Mouse (Mus musculus) kidney, embryonic 16.5 days (tissue): Measurements from ENCODE around the gene Tor1a. TPM values are rescaled to one million over a fixed set of nuclear protein-coding genes. Genes with fewer than 3 reads are reported as not detected.

ENCODE experiments used
- ATAC-seq: fragments of 200-750 bp; cut with Nextera tagmentation; 2 replicates; pipeline ENCODE4 v1.8.0; 2017; ENCODE audit warnings: moderate TSS enrichment; ENCODE audit not compliant: low FRiP score, low TSS enrichment
- H3K27ac ChIP-seq: fragments of 300-500 bp; sonication (generic); 2 replicates; pipeline ENCODE4 v1.5.1; 2014; ENCODE audit warnings: low read length
- H3K27me3 ChIP-seq: fragments of 300-500 bp; sonication (generic); 2 replicates; pipeline ENCODE4 v1.6.1; 2014; ENCODE audit warnings: low read length, control low read depth, mixed read lengths; ENCODE audit not compliant: insufficient read depth
- H3K36me3 ChIP-seq: fragments of 300-500 bp; sonication (generic); 2 replicates; pipeline ENCODE4 v1.6.1; 2014; ENCODE audit warnings: low read length, control low read depth, mixed read lengths; ENCODE audit not compliant: insufficient read depth
- H3K4me1 ChIP-seq: fragments of 300-500 bp; sonication (generic); 2 replicates; pipeline ENCODE4 v1.6.1; 2014; ENCODE audit warnings: low read length, control low read depth, mixed read lengths; ENCODE audit not compliant: insufficient read depth
- H3K4me2 ChIP-seq: fragments of 300-500 bp; sonication (generic); replicated peaks from 2 replicates; pipeline ENCODE4 v1.6.1; 2014; ENCODE audit warnings: low read depth, low read length
- H3K4me3 ChIP-seq: fragments of 300-500 bp; sonication (generic); 2 replicates; pipeline ENCODE4 v1.5.1; 2014; ENCODE audit warnings: mild to moderate bottlenecking, low read length
- H3K9ac ChIP-seq: fragments of 300-500 bp; sonication (generic); replicated peaks from 2 replicates; pipeline ENCODE4 v1.6.1; 2014; ENCODE audit warnings: low read length
- H3K9me3 ChIP-seq: fragments of 300-500 bp; sonication (generic); 2 replicates; pipeline ENCODE4 v1.6.1; 2016; ENCODE audit warnings: low read length, control low read depth
- WGBS: fragments of 180-500 bp; shearing (Covaris S2); extraction: QIAGEN DNeasy Blood & Tissue Kit; methylation state at CpG from one replicate; pipeline ENCODE4 v1.1.7; 2014; 5-methylcytosine and 5-hydroxymethylcytosine counted together
- polyA plus RNA-seq: library from polyadenylated mRNA; unstranded; fragments of >200 nt; fragmentation: Nextera tagmentation; extraction: Ambion mirVana; gene quantifications from 2 replicates; pipeline ENCODE4 v1.2.1, GENCODE M21; 2015

The Tor1a gene
- polyA plus RNA-seq, 1 experiment from 2014 or later: 83.9 TPM

DNA sequence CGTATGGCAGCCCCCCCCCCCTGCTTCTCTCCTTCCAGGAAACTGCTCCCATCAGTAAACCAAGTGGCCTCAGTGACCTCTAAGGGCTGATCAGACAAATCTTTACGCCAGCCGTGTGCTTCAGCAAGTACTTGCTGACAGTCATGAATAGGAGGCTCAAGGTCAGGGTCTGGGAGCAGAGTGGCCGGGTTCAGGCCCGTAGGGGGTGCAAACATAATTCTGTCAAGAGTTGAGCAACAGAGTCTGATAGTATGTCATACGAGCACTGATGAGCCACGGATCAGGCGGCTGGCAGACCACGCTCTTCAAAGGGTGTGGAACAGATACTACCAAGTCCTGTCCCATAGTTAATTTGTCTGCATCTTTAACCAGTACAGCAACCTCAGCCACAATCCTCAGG is 22.5 kb upstream of the Tor1a start:
- H3K4me2 ChIP-seq: no peak overlapping the region
- no peak overlapping the region for H3K27ac ChIP-seq
- H3K36me3 ChIP-seq: no peaks in the 10 kb centered on the region
- peaks cover 10% of the 10 kb centered on the region for H3K4me1 ChIP-seq
- no peak overlapping the region for H3K9ac ChIP-seq
- H3K9me3 ChIP-seq: no peaks in the 10 kb centered on the region
- ATAC-seq: no peak
- no peaks in the 10 kb centered on the region for H3K27me3 ChIP-seq
- no peak overlapping the region for H3K4me3 ChIP-seq
- WGBS: 65% methylated on average over 9 of the region's 9 CpGs

DNA sequence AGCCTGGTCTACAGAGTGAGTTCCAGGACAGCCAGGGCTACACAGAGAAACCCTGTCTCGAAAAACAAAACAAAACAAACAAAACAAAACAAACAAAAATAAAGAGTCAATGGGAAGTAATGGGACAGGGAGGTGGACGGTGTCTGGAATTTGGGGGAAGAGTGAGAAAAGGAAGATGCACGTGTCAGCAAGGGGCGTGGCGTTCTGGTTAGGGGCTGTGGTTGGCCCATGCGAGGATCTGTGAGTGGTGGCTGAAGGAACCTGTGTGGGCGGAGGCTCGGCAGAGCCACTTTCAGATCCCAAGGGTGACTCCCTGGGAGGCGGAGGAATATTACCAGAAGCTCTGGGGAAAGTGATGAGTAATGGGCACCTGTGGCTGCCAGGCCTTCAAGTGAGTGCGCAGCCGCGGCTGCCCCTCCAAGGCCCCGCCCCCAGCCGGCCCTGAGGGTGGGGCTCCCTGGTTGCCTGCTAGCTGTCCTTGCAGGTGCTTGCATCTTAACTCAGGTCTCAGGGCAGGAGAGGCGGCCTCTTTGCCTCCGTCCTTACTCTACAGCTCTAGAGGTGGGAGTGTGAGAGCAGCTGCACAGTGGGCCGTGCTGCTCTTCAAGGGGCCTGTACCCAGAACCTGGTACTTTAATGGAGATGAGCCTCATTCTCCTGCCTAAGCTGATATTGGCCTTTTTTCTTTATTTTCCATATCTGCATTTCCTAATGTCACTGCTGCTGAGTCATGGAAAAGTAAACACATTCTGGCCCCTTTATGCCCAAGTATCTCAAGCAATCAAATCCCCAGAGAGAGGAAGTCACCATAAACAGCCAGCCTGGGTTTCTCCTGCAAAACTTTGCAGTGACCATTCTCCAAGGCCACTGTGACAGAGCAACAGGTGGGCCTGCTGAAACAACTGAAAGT is 17.6 kb upstream of the Tor1a start:
- H3K27ac ChIP-seq: no peak overlapping the region
- 0 out of 2 replicates have a peak overlapping the region, but pooled peaks have one; percentile 9 for H3K9ac ChIP-seq
- H3K4me3 ChIP-seq: no peak overlapping the region
- no peak for ATAC-seq
- H3K4me1 ChIP-seq: peaks cover 22% of the 10 kb centered on the region
- no peak overlapping the region for H3K4me2 ChIP-seq
- no peaks in the 10 kb centered on the region for H3K9me3 ChIP-seq
- WGBS: 24% methylated on average over 17 of the region's 17 CpGs
- no peaks in the 10 kb centered on the region for H3K36me3 ChIP-seq
- no peaks in the 10 kb centered on the region for H3K27me3 ChIP-seq

DNA sequence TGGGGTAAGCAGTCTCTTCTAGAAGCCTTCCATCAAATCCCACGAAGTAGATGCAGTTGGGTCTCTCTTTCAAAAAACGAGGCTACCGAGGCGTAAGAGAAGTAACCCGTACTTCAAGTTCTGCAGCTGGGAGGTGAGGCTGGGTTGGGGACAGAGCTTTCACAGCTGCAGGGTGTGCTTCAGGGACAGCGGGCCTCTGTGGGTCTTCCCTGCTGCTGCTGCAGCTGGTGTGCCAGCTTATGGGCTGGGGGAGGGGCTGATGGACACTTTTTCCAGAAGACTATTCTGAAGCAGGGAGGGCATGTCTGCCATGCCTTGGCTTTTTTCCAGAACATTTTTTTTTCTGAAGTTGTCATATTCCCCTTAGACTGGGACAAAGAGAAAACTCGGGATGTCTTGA is 15.3 kb upstream of the Tor1a start:
- H3K9ac ChIP-seq: peak overlapping the region; percentile 69
- 41% methylated on average over 7 of the region's 7 CpGs for WGBS
- no peaks in the 10 kb centered on the region for H3K27me3 ChIP-seq
- peak overlapping the region; percentile 76 for H3K4me2 ChIP-seq
- peaks cover 10% of the 10 kb centered on the region for H3K36me3 ChIP-seq
- no peaks in the 10 kb centered on the region for H3K9me3 ChIP-seq
- H3K27ac ChIP-seq: no peak overlapping the region; the same call in 1 of the 2 replicates
- H3K4me3 ChIP-seq: peak overlapping the region; percentile 83
- ATAC-seq: no peak
- peaks cover 22% of the 10 kb centered on the region for H3K4me1 ChIP-seq

DNA sequence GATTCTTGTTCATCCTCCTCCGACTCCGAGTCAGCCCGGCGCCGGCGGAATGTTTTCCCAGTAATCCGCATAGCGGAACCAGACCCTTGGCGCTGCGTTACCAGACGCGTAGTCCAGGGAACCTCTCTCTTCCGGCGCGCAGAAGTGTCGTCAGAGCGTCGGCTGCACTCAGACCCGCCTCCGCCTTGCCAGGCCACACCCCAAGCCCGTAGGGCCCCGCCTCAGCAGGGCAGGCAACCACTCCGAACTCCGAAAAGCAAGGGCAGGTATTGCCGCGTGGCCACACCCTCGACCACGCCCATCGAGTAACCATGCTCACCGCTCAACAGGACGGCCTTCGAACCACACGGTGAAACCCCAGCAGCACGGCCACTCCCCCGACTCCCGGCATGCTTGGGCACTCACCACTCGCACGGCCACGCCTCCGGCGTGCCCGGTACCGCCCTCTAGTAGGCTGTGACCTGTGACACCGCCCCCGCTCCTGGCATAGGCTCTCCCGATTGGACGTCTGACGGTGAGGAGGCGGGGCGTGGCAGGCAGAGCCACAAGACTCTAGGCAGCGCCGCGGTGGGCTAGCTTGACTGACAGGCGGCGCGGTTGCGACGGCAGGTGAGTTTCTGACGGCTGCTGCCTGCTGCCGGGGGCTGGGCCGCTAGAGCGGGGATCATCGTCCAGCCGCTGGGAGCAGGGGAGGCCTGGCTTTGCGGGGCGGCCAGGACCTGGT is 14.2 kb upstream of the Tor1a start, which contains the start of the genes BC005624 and Usp20:
Gene BC005624 (minus strand): TSS at position 412 of the 724 bp plus-strand sequence.
Gene Usp20 (plus strand): TSS at position 490 of the 724 bp plus-strand sequence.
- H3K9ac ChIP-seq: peak within 1 kb of the TSS; percentile 72
- WGBS: under 1% methylated on average over 63 of the region's 66 CpGs
- peak; percentile 98 for ATAC-seq
- no peaks in the 10 kb centered on the region for H3K9me3 ChIP-seq
- peaks cover 20% of the 10 kb centered on the region for H3K36me3 ChIP-seq
- no peaks in the 10 kb centered on the region for H3K27me3 ChIP-seq
- H3K4me1 ChIP-seq: peaks cover 22% of the 10 kb centered on the region
- H3K4me3 ChIP-seq: peak within 1 kb of the TSS; percentile 83
- H3K27ac ChIP-seq: no peak within 1 kb of the TSS; the same call in 1 of the 2 replicates
- H3K4me2 ChIP-seq: peak within 1 kb of the TSS; percentile 76

DNA sequence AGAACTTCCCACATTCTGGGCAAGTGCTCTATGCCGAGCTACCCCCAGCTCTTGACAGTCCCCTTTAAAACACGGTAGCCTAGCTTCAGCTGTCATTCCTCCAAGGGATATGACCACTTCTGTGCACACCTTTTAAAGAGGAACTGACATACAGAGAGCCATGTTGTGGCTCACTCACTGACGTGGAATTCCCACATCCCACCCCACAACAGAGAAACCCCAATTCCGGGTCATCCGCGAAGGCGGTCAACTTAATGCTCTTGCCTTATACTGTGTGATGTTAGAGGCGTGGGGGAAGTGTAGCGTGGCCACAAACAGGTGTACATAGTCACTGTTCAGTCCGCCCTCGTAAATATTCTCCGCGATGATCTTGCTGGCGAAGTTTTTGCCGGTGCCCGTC is 907 bp downstream of the Tor1a start:
- Histone ChIP-seq H3K36me3 (peaks cover 33% of the 10 kb centered on the region), H3K27me3 (no peaks in the 10 kb centered on the region), H3K4me1 (peaks cover 11% of the 10 kb centered on the region), H3K4me3 (peak overlapping the region; percentile 99), H3K27ac (no peak overlapping the region; the same call in 1 of the 2 replicates), H3K9ac (peak overlapping the region; percentile 93), H3K9me3 (peaks cover 3% of the 10 kb centered on the region; the same call in 1 of the 2 replicates), H3K4me2 (peak overlapping the region; percentile 84)
- WGBS: 8% methylated on average over 16 of the region's 16 CpGs
- ATAC-seq: peak; percentile 33; the same call in 1 of the 2 replicates

DNA sequence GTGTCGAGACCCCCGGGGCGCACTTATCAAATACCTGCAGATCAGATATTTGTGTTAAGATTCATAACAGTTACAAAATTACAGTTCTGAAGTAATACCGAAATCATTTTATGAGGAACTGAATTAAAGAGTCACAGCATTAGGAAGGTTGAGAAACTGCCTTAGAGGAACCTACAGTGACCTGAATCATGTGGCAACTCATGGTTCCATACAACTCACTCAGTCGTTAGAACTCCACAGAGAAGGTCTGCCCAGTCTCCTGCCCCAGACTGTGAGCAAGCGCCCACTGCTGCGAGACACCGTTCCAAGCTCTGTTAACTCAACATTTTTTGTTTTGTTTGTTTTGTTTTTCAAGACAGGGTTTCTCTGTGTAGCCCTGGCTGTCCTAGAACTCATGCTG is 2.1 kb downstream of the Tor1a start:
- Histone ChIP-seq H3K4me2 (no peak overlapping the region), H3K36me3 (peaks cover 44% of the 10 kb centered on the region), H3K4me1 (peaks cover 11% of the 10 kb centered on the region), H3K27me3 (no peaks in the 10 kb centered on the region), H3K9me3 (peaks cover 3% of the 10 kb centered on the region; the same call in 1 of the 2 replicates), H3K27ac (no peak overlapping the region), H3K9ac (no peak overlapping the region), H3K4me3 (no peak overlapping the region)
- WGBS: 94% methylated on average over 8 of the region's 8 CpGs
- ATAC-seq: no peak

DNA sequence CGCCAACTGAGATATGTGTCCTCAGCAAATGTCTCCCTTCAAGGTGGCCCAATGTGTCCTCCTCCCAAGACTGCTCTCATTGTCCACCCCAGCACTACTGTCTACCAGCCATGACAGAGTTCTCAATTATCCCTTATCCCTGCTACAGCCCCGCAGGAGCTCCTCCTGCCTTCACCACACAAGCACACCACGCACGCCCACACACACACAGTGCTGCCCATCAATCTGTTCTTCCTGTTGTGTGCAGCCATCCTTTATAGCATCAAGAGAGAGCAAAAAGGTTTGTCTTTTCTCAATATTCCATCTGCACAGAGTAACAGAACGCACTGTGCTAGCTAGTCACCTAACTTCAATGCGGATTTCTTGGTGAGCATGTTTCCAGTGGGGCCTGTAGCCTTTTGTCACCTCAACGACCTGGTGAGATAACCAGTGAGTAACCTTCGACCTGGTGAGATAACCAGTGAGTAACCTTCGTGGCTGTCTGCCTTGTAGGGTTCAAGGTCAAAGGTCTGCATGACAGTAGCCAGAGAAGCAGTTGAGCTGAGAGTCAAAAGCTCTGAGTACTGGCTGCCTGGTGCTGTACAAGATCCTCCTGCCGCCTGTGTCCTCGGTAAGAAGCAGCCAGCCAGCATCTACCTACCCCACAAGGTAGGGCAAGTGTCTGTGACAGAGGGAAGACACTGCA is 5.0 kb downstream of the Tor1a start:
- Histone ChIP-seq H3K27ac (no peak overlapping the region), H3K4me1 (peaks cover 11% of the 10 kb centered on the region), H3K4me2 (no peak overlapping the region), H3K36me3 (peaks cover 66% of the 10 kb centered on the region), H3K27me3 (no peaks in the 10 kb centered on the region), H3K4me3 (no peak overlapping the region), H3K9ac (no peak overlapping the region), H3K9me3 (no peaks in the 10 kb centered on the region)
- ATAC-seq: no peak
- 82% methylated on average over 11 of the region's 11 CpGs for WGBS

DNA sequence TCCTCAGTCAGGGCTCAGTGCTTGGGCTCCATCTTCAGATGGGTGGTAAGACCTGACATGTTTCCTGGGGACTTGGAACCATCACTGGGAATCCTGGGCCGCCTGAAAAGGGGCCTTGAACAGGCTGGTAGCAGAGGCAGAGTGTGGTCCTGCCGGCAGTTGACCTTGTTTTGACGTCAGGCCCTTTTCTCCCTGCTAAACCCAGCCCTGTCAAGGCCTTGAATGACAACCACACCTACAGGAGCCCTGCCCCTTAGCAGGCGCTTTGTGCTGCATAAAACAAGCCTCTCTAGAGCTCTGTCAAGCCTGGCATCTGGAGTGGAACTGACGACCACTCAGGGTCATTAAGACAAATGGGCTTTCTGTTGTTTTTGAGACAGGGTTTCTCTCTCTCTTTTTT is 7.9 kb downstream of the Tor1a start:
- H3K4me1 ChIP-seq: 0 out of 2 replicates have a peak, but pooled peaks cover 4% of the 10 kb centered on the region
- H3K9me3 ChIP-seq: no peaks in the 10 kb centered on the region
- H3K27ac ChIP-seq: no peak overlapping the region
- no peak for ATAC-seq
- no peak overlapping the region for H3K4me3 ChIP-seq
- WGBS: 37% methylated on average over 5 of the region's 5 CpGs
- no peak overlapping the region for H3K9ac ChIP-seq
- H3K36me3 ChIP-seq: peaks cover 81% of the 10 kb centered on the region
- H3K4me2 ChIP-seq: no peak overlapping the region
- no peaks in the 10 kb centered on the region for H3K27me3 ChIP-seq

DNA sequence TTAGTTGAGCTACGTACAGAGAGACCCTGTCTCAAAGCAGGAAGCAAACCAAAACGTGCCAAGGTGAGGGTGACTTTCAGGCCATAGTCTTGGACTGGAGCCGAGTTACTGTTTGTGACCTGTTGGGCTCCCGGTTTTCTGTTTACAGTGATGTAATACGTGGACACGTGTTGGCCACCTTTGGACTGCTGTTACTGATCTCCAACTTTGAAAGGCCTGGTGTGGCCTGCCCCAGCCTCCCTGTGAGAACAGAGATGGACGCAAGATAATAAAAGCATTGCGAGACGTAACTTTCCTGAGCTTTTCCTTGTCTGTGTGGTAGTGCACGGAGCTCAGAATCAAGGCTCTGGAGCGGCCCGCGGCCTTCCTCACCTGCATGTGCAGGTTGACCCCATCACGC is 9.0 kb downstream of the Tor1a start:
- no peaks in the 10 kb centered on the region for H3K9me3 ChIP-seq
- peaks cover 76% of the 10 kb centered on the region for H3K36me3 ChIP-seq
- peaks cover 13% of the 10 kb centered on the region for H3K4me1 ChIP-seq
- WGBS: 93% methylated on average over 14 of the region's 14 CpGs
- no peak overlapping the region for H3K27ac ChIP-seq
- ATAC-seq: no peak
- H3K4me2 ChIP-seq: no peak overlapping the region
- no peak overlapping the region for H3K9ac ChIP-seq
- no peaks in the 10 kb centered on the region for H3K27me3 ChIP-seq
- H3K4me3 ChIP-seq: no peak overlapping the region
